Mouse (Mus musculus) WW6 (cell line): Measurements from ENCODE around the gene Cab39.

Source experiments
- DNase-seq: peaks from one replicate; pipeline ENCODE4 v3.0.0-alpha.2; 2013; ENCODE audit warnings: low read depth, low spot score

Gene Cab39

DNA sequence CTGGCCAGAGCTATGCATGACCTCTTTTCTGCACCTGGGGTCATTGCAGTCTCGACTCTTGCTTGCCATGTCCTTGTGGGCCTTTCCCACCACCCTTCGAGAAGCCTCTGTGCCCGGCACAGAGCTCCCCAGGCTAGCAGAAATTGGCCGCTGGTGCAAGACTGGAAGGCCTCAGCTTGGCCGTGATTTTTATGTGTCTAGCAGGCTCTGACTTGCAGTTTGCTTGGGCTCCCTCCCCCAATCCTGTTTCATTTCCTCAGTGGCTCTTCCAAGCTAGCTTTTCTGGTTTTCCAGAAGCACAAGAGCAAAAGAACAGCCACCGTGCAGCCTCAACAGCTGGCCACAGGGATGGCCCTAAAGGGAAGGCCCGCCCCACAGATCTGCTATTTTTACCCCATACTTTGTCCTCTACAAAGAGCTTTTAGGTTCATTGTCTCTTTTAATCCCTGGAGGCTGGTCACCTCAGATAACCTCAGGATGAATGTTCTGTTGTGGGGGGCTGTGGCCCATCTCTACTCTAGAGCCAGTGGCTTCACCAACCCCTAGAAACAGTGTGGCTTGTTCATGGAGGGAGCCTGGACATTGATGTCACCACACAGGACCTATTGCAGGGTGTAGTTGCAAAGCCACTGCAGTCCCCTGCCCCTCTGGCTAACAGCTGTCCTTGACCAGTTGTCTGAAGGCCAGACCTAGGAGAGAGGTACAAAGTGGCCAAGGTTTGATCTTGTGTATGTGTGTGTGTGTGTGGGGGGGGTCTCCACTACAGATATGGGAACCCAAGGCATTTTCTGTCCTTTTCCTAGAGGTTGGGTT, 107.5 kb downstream of the Cab39 start:
- no peak for DNase-seq
